Comparison of ENCODE assay signal across 27 mouse cellular contexts in genomic region chr12:102348447-102348846, GRCm38 (mm10).
A peak's percentile ranks its signal among the peaks of the same experiment; 100 is the strongest.
DNase-seq lines count a peak whose midpoint lies in the region; ATAC-seq and TF ChIP-seq lines count a peak whose summit lies in the region.
"Had no signal": no experiment of that assay in that cellular context is flagged by ENCODE, and none has a peak within 500 bp of the region (broad histone marks: within the 10 kb centered on the region; RNA-seq: fewer than 3 reads in every experiment).

No protein-coding gene starts in this region.

- no peaks in the 10 kb centered on the region for H3K9me3 ChIP-seq in lung, postnatal 0 days (ENCODE audit: low read length)
- no peaks in the 10 kb centered on the region for H3K9me3 ChIP-seq in liver, postnatal 0 days (ENCODE audit: low read length)
- H3K9me3 ChIP-seq: forebrain, embryonic 15.5 days; G1E; heart, embryonic 13.5 days; hindbrain, embryonic 10.5 days; kidney, embryonic 15.5 days; limb, embryonic 13.5 days; midbrain, embryonic 12.5 days; neural tube, embryonic 13.5 days had no signal

- DNase-seq in lung, postnatal 0 days (ENCODE audit: low spot score): peak; percentile 68
- DNase-seq in lung, postnatal 36 days: no peak
- DNase-seq in liver, postnatal 0 days: no peak
- DNase-seq in left cerebral cortex, postnatal 14 days (ENCODE audit: low spot score in 2 of 2): no peak
- no peak for DNase-seq in cerebellum, postnatal 4 days (ENCODE audit: low spot score in 2 of 2)
- no peak for DNase-seq in cerebellum, postnatal 14 days
- DNase-seq: adrenal gland, adult 8-10 months; cerebellum, adult 11 months; cerebellum, adult 9-10 months; heart, postnatal 10 days; kidney, adult 18-20 months; kidney, postnatal 36 days; lung, adult 18-20 months; lung, postnatal 10 days; thymus, postnatal 14 days had no signal

- no peak overlapping the region for H3K9ac ChIP-seq in lung, postnatal 0 days (replicated peaks; ENCODE audit: low read depth)
- H3K9ac ChIP-seq in liver, postnatal 0 days (replicated peaks): 0 out of 2 replicates have a peak overlapping the region, but pooled peaks have one; percentile 11
- H3K9ac ChIP-seq: forebrain, embryonic 15.5 days; heart, embryonic 13.5 days; kidney, embryonic 15.5 days; limb, embryonic 13.5 days; midbrain, embryonic 12.5 days; neural tube, embryonic 13.5 days had no signal

- H3K36me3 ChIP-seq in lung, postnatal 0 days (ENCODE audit: insufficient read depth, low read length): peaks cover 4% of the 10 kb centered on the region; the same call in 1 of the 2 replicates
- peaks cover 13% of the 10 kb centered on the region for H3K36me3 ChIP-seq in liver, postnatal 0 days (replicated peaks; ENCODE audit: insufficient read depth, low read length)
- H3K36me3 ChIP-seq: forebrain, embryonic 15.5 days; G1E; hindbrain, embryonic 10.5 days; midbrain, embryonic 12.5 days; neural tube, embryonic 13.5 days had no signal

- H3K4me3 ChIP-seq in lung, postnatal 0 days (ENCODE audit: low read depth, low read length): no peak overlapping the region
- H3K4me3 ChIP-seq in bone marrow macrophage, adult 2 months (ENCODE audit: insufficient read depth, low read length): no peak overlapping the region
- H3K4me3 ChIP-seq in liver, postnatal 0 days (ENCODE audit: low read depth, low read length): no peak overlapping the region
- H3K4me3 ChIP-seq: forebrain, embryonic 15.5 days; heart, embryonic 13.5 days; hindbrain, embryonic 10.5 days; kidney, embryonic 15.5 days; layer of hippocampus, adult 2 months; left cerebral cortex, adult 2 months; limb, embryonic 13.5 days; midbrain, embryonic 12.5 days; neural tube, embryonic 13.5 days had no signal

- TF ChIP-seq POLR2A in bone marrow macrophage, adult 2 months (IDR thresholded peaks at IDR 0.05; ENCODE audit: borderline replicate concordance, low read depth, low read length): no peak

- peak; percentile 69 for ATAC-seq in lung, postnatal 0 days
- ATAC-seq in liver, postnatal 0 days: peak; percentile 75
- ATAC-seq: forebrain, embryonic 15.5 days; hindbrain, embryonic 16.5 days had no signal

- intact Hi-C loops in left cerebral cortex, postnatal 14 days (cut with DNase I): no loop called here

- no peak for TF ChIP-seq CTCF in lung, postnatal 0 days (IDR thresholded peaks at IDR 0.05)
- no peak for TF ChIP-seq CTCF in bone marrow macrophage, adult 2 months (IDR thresholded peaks at IDR 0.05; ENCODE audit: low read depth, low read length)
- TF ChIP-seq CTCF in liver, postnatal 0 days (IDR thresholded peaks at IDR 0.05; ENCODE audit: low read depth): no peak

- WGBS in lung, postnatal 0 days: 67% methylated on average over 6 of the region's 6 CpGs
- WGBS in liver, postnatal 0 days (ENCODE audit: insufficient replicate concordance): 59% methylated on average over 6 of the region's 6 CpGs

- H3K27me3 ChIP-seq in lung, postnatal 0 days (replicated peaks; ENCODE audit: insufficient read depth, low read length): no peaks in the 10 kb centered on the region
- H3K27me3 ChIP-seq in liver, postnatal 0 days (ENCODE audit: insufficient read depth, low read length): no peaks in the 10 kb centered on the region
- H3K27me3 ChIP-seq: forebrain, embryonic 15.5 days; heart, embryonic 13.5 days; kidney, embryonic 15.5 days; limb, embryonic 13.5 days; midbrain, embryonic 12.5 days; neural tube, embryonic 13.5 days had no signal

- H3K4me2 ChIP-seq in lung, postnatal 0 days (replicated peaks; ENCODE audit: low read depth, low read length): no peak overlapping the region
- peak overlapping the region; percentile 32; the same call in 1 of the 2 replicates for H3K4me2 ChIP-seq in liver, postnatal 0 days (ENCODE audit: low read depth, low read length)
- H3K4me2 ChIP-seq: forebrain, embryonic 15.5 days; heart, embryonic 13.5 days; kidney, embryonic 15.5 days; limb, embryonic 13.5 days; midbrain, embryonic 12.5 days; neural tube, embryonic 13.5 days had no signal

- 0 out of 2 replicates have a peak overlapping the region, but pooled peaks have one; percentile 2 for H3K27ac ChIP-seq in lung, postnatal 0 days (ENCODE audit: low read length)
- 0 out of 2 replicates have a peak overlapping the region, but pooled peaks have one; percentile 2 for H3K27ac ChIP-seq in bone marrow macrophage, adult 2 months (ENCODE audit: insufficient read depth, low read depth, low read length)
- peak overlapping the region; percentile 77 for H3K27ac ChIP-seq in liver, postnatal 0 days (ENCODE audit: low read depth)
- H3K27ac ChIP-seq: forebrain, embryonic 15.5 days; heart, embryonic 13.5 days; hindbrain, embryonic 10.5 days; kidney, embryonic 15.5 days; layer of hippocampus, adult 2 months; left cerebral cortex, adult 2 months; limb, embryonic 13.5 days; midbrain, embryonic 12.5 days; neural tube, embryonic 13.5 days had no signal

- TF ChIP-seq EP300 in lung, postnatal 0 days (IDR thresholded peaks at IDR 0.05): no peak
- no peak for TF ChIP-seq EP300 in liver, postnatal 0 days (IDR thresholded peaks at IDR 0.05; ENCODE audit: low read depth)

- H3K4me1 ChIP-seq in lung, postnatal 0 days (ENCODE audit: insufficient read depth, low read depth, low read length): peaks cover 11% of the 10 kb centered on the region; the same call in 1 of the 2 replicates
- peaks cover 52% of the 10 kb centered on the region for H3K4me1 ChIP-seq in bone marrow macrophage, adult 2 months (ENCODE audit: control insufficient read depth, insufficient read depth, low read length)
- peaks cover 10% of the 10 kb centered on the region for H3K4me1 ChIP-seq in liver, postnatal 0 days (ENCODE audit: insufficient read depth)
- H3K4me1 ChIP-seq: forebrain, embryonic 15.5 days; hindbrain, embryonic 10.5 days; kidney, embryonic 15.5 days; midbrain, embryonic 12.5 days; neural tube, embryonic 13.5 days had no signal

Comparison
In these comparisons a context has a peak if more than half of its experiments do, and no peak if none do; other contexts are left out.
1. H3K27ac ChIP-seq: peak in every context shown above with its lines; median percentile 77 in liver, postnatal 0 days; 2 in lung, postnatal 0 days; 2 in bone marrow macrophage, adult 2 months.